Mouse (Mus musculus) myocyte (in vitro differentiated cells): ENCODE measurements at regions not wholly inside any gene's neighbourhood (a gene's known extent, or its start where the extent isn't known, plus 50 kb on each side); places are given as distances from the start of the nearest gene placed in this dataset.

Experiments used
- H3K27me3 ChIP-seq: one replicate; pipeline ENCODE4 v1.6.1; 2011; ENCODE audit not compliant: control insufficient read depth, insufficient read depth, insufficient read length
- H3K36me3 ChIP-seq: one replicate; pipeline ENCODE4 v1.6.1; 2011; ENCODE audit not compliant: control insufficient read depth, insufficient read depth
- H3K4me2 ChIP-seq: one replicate; pipeline ENCODE4 v1.6.1; 2011; ENCODE audit warnings: low read depth, control low read depth
- H3K4me3 ChIP-seq: one replicate; pipeline ENCODE4 v1.5.1; 2011; ENCODE audit warnings: mild to moderate bottlenecking, control low read depth, moderate library complexity
- H3K79me2 ChIP-seq: one replicate; pipeline ENCODE4 v1.6.1; 2011; ENCODE audit not compliant: control insufficient read depth, insufficient read depth
- H3ac ChIP-seq: one replicate; pipeline ENCODE4 v1.6.1; 2011; ENCODE audit not compliant: control insufficient read depth, insufficient read length
- CEBPB ChIP-seq: IDR thresholded peaks from 2 replicates; pipeline ENCODE4 v1.6.1; 2011; ENCODE audit warnings: mild to moderate bottlenecking, moderate library complexity; ENCODE audit not compliant: poor library complexity, insufficient read depth, severe bottlenecking
- E2F4 ChIP-seq: IDR thresholded peaks from one replicate; pipeline ENCODE4 v1.6.1; 2011; ENCODE audit warnings: mild to moderate bottlenecking, control low read depth, moderate library complexity; ENCODE audit not compliant: insufficient read depth
- MAX ChIP-seq: IDR thresholded peaks from one replicate; pipeline ENCODE4 v1.6.1; 2011; ENCODE audit warnings: low read depth, mild to moderate bottlenecking, control low read depth
- MYOD1 ChIP-seq, 3 experiments: IDR thresholded peaks; one replicate each; pipeline ENCODE4 v1.6.1; 2011; ENCODE audit warnings: control low read depth in 2 of 3, low read depth in 2 of 3, mild to moderate bottlenecking in 2 of 3, moderate library complexity in 1 of 3; ENCODE audit not compliant: insufficient read length in 2 of 3, control insufficient read depth in 1 of 3
- MYOG ChIP-seq, 3 experiments: IDR thresholded peaks; one replicate each; pipeline ENCODE4 v1.6.1; 2011; ENCODE audit warnings: control low read depth in 2 of 3, low read depth in 2 of 3, mild to moderate bottlenecking in 2 of 3; ENCODE audit not compliant: insufficient read length in 2 of 3, control insufficient read depth in 1 of 3, insufficient read depth in 1 of 3
- POLR2A ChIP-seq: IDR thresholded peaks from one replicate; pipeline ENCODE4 v1.6.1; 2011; ENCODE audit warnings: low read depth, mild to moderate bottlenecking, control low read depth, moderate library complexity; ENCODE audit not compliant: insufficient read length
- POLR2AphosphoS2 ChIP-seq: IDR thresholded peaks from one replicate; pipeline ENCODE4 v1.6.1; 2011; ENCODE audit warnings: low read depth, control low read depth; ENCODE audit not compliant: insufficient read length
- REST ChIP-seq: IDR thresholded peaks from one replicate; pipeline ENCODE4 v1.6.1; 2011; ENCODE audit warnings: mild to moderate bottlenecking, control low read depth, moderate library complexity; ENCODE audit not compliant: insufficient read depth, insufficient read length
- SRF ChIP-seq: IDR thresholded peaks from one replicate; pipeline ENCODE4 v1.6.1; 2011; ENCODE audit warnings: low read depth; ENCODE audit not compliant: control insufficient read depth, insufficient read length
- TCF12 ChIP-seq: IDR thresholded peaks from one replicate; pipeline ENCODE4 v1.6.1; 2011; ENCODE audit warnings: mild to moderate bottlenecking, control low read depth; ENCODE audit not compliant: poor library complexity, insufficient read depth, severe bottlenecking
- TCF3 ChIP-seq: IDR thresholded peaks from one replicate; pipeline ENCODE4 v1.6.1; 2011; ENCODE audit warnings: low read depth, control low read depth; ENCODE audit not compliant: insufficient read length
- USF1 ChIP-seq: IDR thresholded peaks from one replicate; pipeline ENCODE4 v1.6.1; 2011; ENCODE audit warnings: low read depth, mild to moderate bottlenecking, control low read depth, moderate library complexity

- Histone ChIP-seq H3K4me2 (no peak overlapping the region), H3K79me2 (no peaks in the 10 kb centered on the region), H3K36me3 (no peaks in the 10 kb centered on the region), H3K4me3 (no peak overlapping the region), H3K27me3 (no peaks in the 10 kb centered on the region), H3ac (no peak overlapping the region)
- no peak for TF ChIP-seq SRF
- no peak for TF ChIP-seq TCF12
- TF ChIP-seq MYOG (IDR thresholded peaks at IDR 0.05; ENCODE audit: control insufficient read depth in 1 of 3, insufficient read depth in 1 of 3, insufficient read length in 2 of 3, low read depth in 2 of 3) = no peak
- TF ChIP-seq MYOD1 (IDR thresholded peaks at IDR 0.05; ENCODE audit: control insufficient read depth in 1 of 3, insufficient read length in 2 of 3, low read depth in 2 of 3) = no peak
- TF ChIP-seq E2F4 = no peak
- TF ChIP-seq POLR2A = no peak
- TF ChIP-seq REST = no peak
- TF ChIP-seq CEBPB = no peak
- TF ChIP-seq MAX = no peak
- no peak for TF ChIP-seq USF1
- no peak for TF ChIP-seq POLR2AphosphoS2
- TF ChIP-seq TCF3 = no peak
Measured at GRCm38 (mm10) chr11:85966207-85966606, 80.0 kb downstream of the Tbx4 start.

DNA sequence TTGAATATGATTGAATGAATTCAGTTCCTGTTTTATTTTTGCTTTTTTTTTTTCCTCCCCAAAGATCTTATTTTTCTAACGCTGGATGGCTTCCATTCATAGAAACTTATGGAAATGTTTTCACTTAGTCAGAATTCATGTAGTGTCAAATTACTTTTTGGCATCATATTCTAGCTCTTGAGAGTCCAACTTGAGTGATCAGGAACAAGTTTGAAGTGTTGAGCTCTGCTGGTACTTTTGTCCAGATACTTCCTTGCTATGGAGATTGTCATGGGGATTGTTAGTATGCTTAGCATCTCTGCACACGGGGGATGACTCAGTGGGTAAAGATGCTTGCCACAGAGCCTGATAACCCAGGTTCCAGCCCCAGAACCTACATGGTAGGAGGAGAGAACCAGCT is 84.1 kb downstream of the Tbx4 start:
- Histone ChIP-seq H3K27me3 (no peaks in the 10 kb centered on the region), H3ac (no peak overlapping the region), H3K36me3 (no peaks in the 10 kb centered on the region), H3K79me2 (no peaks in the 10 kb centered on the region), H3K4me2 (no peak overlapping the region), H3K4me3 (no peak overlapping the region)
- TF ChIP-seq CEBPB (no peak), MAX (no peak), USF1 (no peak), MYOD1 (IDR thresholded peaks at IDR 0.05; ENCODE audit: control insufficient read depth in 1 of 3, insufficient read length in 2 of 3, low read depth in 2 of 3) (no peak), MYOG (IDR thresholded peaks at IDR 0.05; ENCODE audit: control insufficient read depth in 1 of 3, insufficient read depth in 1 of 3, insufficient read length in 2 of 3, low read depth in 2 of 3) (no peak), E2F4 (no peak), REST (no peak), TCF3 (no peak), TCF12 (no peak)

- Histone ChIP-seq H3K4me3 (no peak overlapping the region), H3K27me3 (no peaks in the 10 kb centered on the region), H3K4me2 (no peak overlapping the region), H3ac (no peak overlapping the region), H3K36me3 (no peaks in the 10 kb centered on the region), H3K79me2 (no peaks in the 10 kb centered on the region)
- TF ChIP-seq E2F4 = no peak
- no peak for TF ChIP-seq USF1
- TF ChIP-seq POLR2A = no peak
- no peak for TF ChIP-seq REST
- no peak for TF ChIP-seq TCF3
- TF ChIP-seq POLR2AphosphoS2 = no peak
- no peak for TF ChIP-seq MAX
- no peak for TF ChIP-seq TCF12
- no peak for TF ChIP-seq CEBPB
- TF ChIP-seq MYOG (IDR thresholded peaks at IDR 0.05; ENCODE audit: control insufficient read depth in 1 of 3, insufficient read depth in 1 of 3, insufficient read length in 2 of 3, low read depth in 2 of 3) = peak in 2 of 3 experiments; percentile 55 to 75
- peak; percentile 17 to 49 (median 32) for TF ChIP-seq MYOD1 (IDR thresholded peaks at IDR 0.05; ENCODE audit: control insufficient read depth in 1 of 3, insufficient read length in 2 of 3, low read depth in 2 of 3)
- no peak for TF ChIP-seq SRF
Measured at GRCm38 (mm10) chr11:85972385-85972784, 86.2 kb downstream of the Tbx4 start.

- H3K79me2 ChIP-seq = no peaks in the 10 kb centered on the region
Measured at GRCm38 (mm10) chr11:85973736-85974135, 87.5 kb downstream of the Tbx4 start.

More at GRCm38 (mm10) chr11:85973736-85974135, 87.5 kb downstream of the Tbx4 start:
- Histone ChIP-seq H3K4me3 (no peak overlapping the region), H3K4me2 (peak overlapping the region; percentile 26), H3ac (no peak overlapping the region), H3K36me3 (no peaks in the 10 kb centered on the region), H3K27me3 (no peaks in the 10 kb centered on the region)
- TF ChIP-seq E2F4 = no peak
- no peak for TF ChIP-seq POLR2AphosphoS2
- no peak for TF ChIP-seq TCF3
- TF ChIP-seq REST = no peak
- no peak for TF ChIP-seq TCF12
- TF ChIP-seq MYOD1 (IDR thresholded peaks at IDR 0.05; ENCODE audit: control insufficient read depth in 1 of 3, insufficient read length in 2 of 3, low read depth in 2 of 3) = no peak
- no peak for TF ChIP-seq MYOG (IDR thresholded peaks at IDR 0.05; ENCODE audit: control insufficient read depth in 1 of 3, insufficient read depth in 1 of 3, insufficient read length in 2 of 3, low read depth in 2 of 3)
- no peak for TF ChIP-seq MAX
- no peak for TF ChIP-seq USF1
- TF ChIP-seq SRF = no peak
- TF ChIP-seq POLR2A = no peak
- no peak for TF ChIP-seq CEBPB
